Mouse (Mus musculus): Measurements from ENCODE around the gene Tmem120a. TPM values are rescaled to one million over a fixed set of nuclear protein-coding genes. Genes with fewer than 3 reads are reported as not detected.
A peak's percentile ranks its signal among the peaks of the same experiment; 100 is the strongest.

Tmem120a gene
- total and polyA plus RNA-seq, 2 experiments from 2014 or later, result 52.8 to 89.7 TPM

GRCm38 (mm10) chr5:135776546-135776945 lies 32.3 kb upstream of the Tmem120a start:
- DNase-seq (ENCODE audit: low spot score), result no peak
- no peaks in the 10 kb centered on the region for H3K9me3 ChIP-seq (ENCODE audit: low read length)
- no peak for ATAC-seq
- no peaks in the 10 kb centered on the region for H3K27me3 ChIP-seq (ENCODE audit: insufficient read depth, low read length)
- peaks cover 14% of the 10 kb centered on the region for H3K4me1 ChIP-seq (ENCODE audit: insufficient read depth, low read length)
- H3K27ac ChIP-seq, result no peak overlapping the region
- H3K4me2 ChIP-seq (ENCODE audit: low read depth, low read length), result no peak overlapping the region
- H3K36me3 ChIP-seq (ENCODE audit: insufficient read depth, low read length), result no peaks in the 10 kb centered on the region
- no peak overlapping the region for H3K4me3 ChIP-seq (ENCODE audit: low read length)
- H3K9ac ChIP-seq (replicated peaks; ENCODE audit: low read length), result no peak overlapping the region
- TF ChIP-seq CTCF (IDR thresholded peaks at IDR 0.05; ENCODE audit: low read depth), result no peak
- WGBS, result 71% methylated on average over 4 of the region's 4 CpGs

GRCm38 (mm10) chr5:135772519-135772918 lies 28.3 kb upstream of the Tmem120a start:
- Histone ChIP-seq H3K27me3 (ENCODE audit: insufficient read depth, low read length) (no peaks in the 10 kb centered on the region), H3K9me3 (ENCODE audit: low read length) (no peaks in the 10 kb centered on the region), H3K4me2 (ENCODE audit: low read depth, low read length) (no peak overlapping the region), H3K36me3 (ENCODE audit: insufficient read depth, low read length) (no peaks in the 10 kb centered on the region), H3K4me1 (ENCODE audit: insufficient read depth, low read length) (0 out of 2 replicates have a peak, but pooled peaks cover 3% of the 10 kb centered on the region), H3K4me3 (ENCODE audit: low read length) (no peak overlapping the region), H3K9ac (replicated peaks; ENCODE audit: low read length) (no peak overlapping the region), H3K27ac (no peak overlapping the region)
- DNase-seq (ENCODE audit: low spot score) (no peak), ATAC-seq (no peak)
- TF ChIP-seq CTCF (IDR thresholded peaks at IDR 0.05; ENCODE audit: low read depth), result no peak
- 67% methylated on average over 3 of the region's 3 CpGs for WGBS

- Histone ChIP-seq H3K27me3 (ENCODE audit: insufficient read depth, low read length) (no peaks in the 10 kb centered on the region), H3K4me3 (ENCODE audit: low read length) (no peak overlapping the region), H3K4me2 (ENCODE audit: low read depth, low read length) (no peak overlapping the region), H3K9me3 (ENCODE audit: low read length) (no peaks in the 10 kb centered on the region), H3K9ac (replicated peaks; ENCODE audit: low read length) (no peak overlapping the region), H3K4me1 (ENCODE audit: insufficient read depth, low read length) (no peaks in the 10 kb centered on the region), H3K36me3 (ENCODE audit: insufficient read depth, low read length) (no peaks in the 10 kb centered on the region), H3K27ac (no peak overlapping the region)
- WGBS, result 65% methylated on average over 3 of the region's 3 CpGs
- DNase-seq (ENCODE audit: low spot score), result no peak
- ATAC-seq, result no peak
- TF ChIP-seq CTCF (IDR thresholded peaks at IDR 0.05; ENCODE audit: low read depth), result no peak
Observed at GRCm38 (mm10) chr5:135764971-135765370, 20.7 kb upstream of the Tmem120a start.

GRCm38 (mm10) chr5:135763526-135763925 lies 19.3 kb upstream of the Tmem120a start:
- Histone ChIP-seq H3K27me3 (ENCODE audit: insufficient read depth, low read length) (no peaks in the 10 kb centered on the region), H3K4me2 (ENCODE audit: low read depth, low read length) (no peak overlapping the region), H3K4me3 (ENCODE audit: low read length) (no peak overlapping the region), H3K9me3 (ENCODE audit: low read length) (no peaks in the 10 kb centered on the region), H3K36me3 (ENCODE audit: insufficient read depth, low read length) (no peaks in the 10 kb centered on the region), H3K9ac (replicated peaks; ENCODE audit: low read length) (no peak overlapping the region), H3K4me1 (ENCODE audit: insufficient read depth, low read length) (no peaks in the 10 kb centered on the region), H3K27ac (no peak overlapping the region)
- peak; percentile 91 for DNase-seq (ENCODE audit: low spot score)
- ATAC-seq, result peak; percentile 63; the same call in 1 of the 2 replicates
- peak; percentile 94 for TF ChIP-seq CTCF (IDR thresholded peaks at IDR 0.05; ENCODE audit: low read depth)
- 3% methylated on average over 7 of the region's 7 CpGs for WGBS

GRCm38 (mm10) chr5:135761881-135762280 lies 17.6 kb upstream of the Tmem120a start:
- no peak overlapping the region for H3K4me3 ChIP-seq (ENCODE audit: low read length)
- no peaks in the 10 kb centered on the region for H3K9me3 ChIP-seq (ENCODE audit: low read length)
- ATAC-seq (no peak), DNase-seq (ENCODE audit: low spot score) (no peak)
- 81% methylated on average over 3 of the region's 3 CpGs for WGBS
- H3K4me2 ChIP-seq (ENCODE audit: low read depth, low read length), result no peak overlapping the region
- no peak overlapping the region for H3K27ac ChIP-seq
- H3K27me3 ChIP-seq (ENCODE audit: insufficient read depth, low read length), result no peaks in the 10 kb centered on the region
- no peak overlapping the region for H3K9ac ChIP-seq (replicated peaks; ENCODE audit: low read length)
- H3K36me3 ChIP-seq (ENCODE audit: insufficient read depth, low read length), result no peaks in the 10 kb centered on the region
- no peaks in the 10 kb centered on the region for H3K4me1 ChIP-seq (ENCODE audit: insufficient read depth, low read length)
- TF ChIP-seq CTCF (IDR thresholded peaks at IDR 0.05; ENCODE audit: low read depth), result no peak

- TF ChIP-seq CTCF (IDR thresholded peaks at IDR 0.05; ENCODE audit: low read depth), result no peak
- H3K36me3 ChIP-seq (ENCODE audit: insufficient read depth, low read length), result no peaks in the 10 kb centered on the region
- no peaks in the 10 kb centered on the region for H3K9me3 ChIP-seq (ENCODE audit: low read length)
- H3K4me2 ChIP-seq (ENCODE audit: low read depth, low read length), result no peak overlapping the region
- ATAC-seq (no peak), DNase-seq (ENCODE audit: low spot score) (no peak)
- WGBS, result 67% methylated on average over 2 of the region's 2 CpGs
- no peak overlapping the region for H3K9ac ChIP-seq (replicated peaks; ENCODE audit: low read length)
- H3K27ac ChIP-seq, result no peak overlapping the region
- no peaks in the 10 kb centered on the region for H3K4me1 ChIP-seq (ENCODE audit: insufficient read depth, low read length)
- H3K4me3 ChIP-seq (ENCODE audit: low read length), result no peak overlapping the region
- no peaks in the 10 kb centered on the region for H3K27me3 ChIP-seq (ENCODE audit: insufficient read depth, low read length)
Observed at GRCm38 (mm10) chr5:135751595-135751994, 7.3 kb upstream of the Tmem120a start.

- H3K27ac ChIP-seq, result no peak overlapping the region
- DNase-seq (ENCODE audit: low spot score) (no peak), ATAC-seq (no peak)
- no peaks in the 10 kb centered on the region for H3K4me1 ChIP-seq (ENCODE audit: insufficient read depth, low read length)
- TF ChIP-seq CTCF (IDR thresholded peaks at IDR 0.05; ENCODE audit: low read depth), result no peak
- H3K9me3 ChIP-seq (ENCODE audit: low read length), result no peaks in the 10 kb centered on the region
- no peak overlapping the region for H3K4me2 ChIP-seq (ENCODE audit: low read depth, low read length)
- 71% methylated on average over 1 of the region's 1 CpGs for WGBS
- no peak overlapping the region for H3K4me3 ChIP-seq (ENCODE audit: low read length)
- no peaks in the 10 kb centered on the region for H3K27me3 ChIP-seq (ENCODE audit: insufficient read depth, low read length)
- no peaks in the 10 kb centered on the region for H3K36me3 ChIP-seq (ENCODE audit: insufficient read depth, low read length)
- H3K9ac ChIP-seq (replicated peaks; ENCODE audit: low read length), result no peak overlapping the region
Observed at GRCm38 (mm10) chr5:135751041-135751440, 6.8 kb upstream of the Tmem120a start.

Measured in hindbrain, postnatal 0 days (tissue).